Mouse (Mus musculus): ENCODE results near the gene Ifitm6.
"Not testable (repeated sequence)": the region's sequence is repeated elsewhere in the genome, so short reads cannot be mapped to it uniquely, and the experiment has no call there.

The Ifitm6 gene

GRCm38 (mm10) chr7:140971479-140972171 is 46.1 kb downstream of the Ifitm6 start:
- DNase-seq (ENCODE audit: low read depth, low spot score), result no peak

- no peak for DNase-seq (ENCODE audit: low read depth, low spot score)
Measured at GRCm38 (mm10) chr7:140970931-140971330, 46.8 kb downstream of the Ifitm6 start.

- DNase-seq (ENCODE audit: low read depth, low spot score), result not testable (repeated sequence)
Measured at GRCm38 (mm10) chr7:140968710-140969109, 49.0 kb downstream of the Ifitm6 start.

- no peak for DNase-seq (ENCODE audit: low read depth, low spot score)
Measured at GRCm38 (mm10) chr7:140967862-140968591, 49.7 kb downstream of the Ifitm6 start.

GRCm38 (mm10) chr7:140966921-140967320 is 50.8 kb downstream of the Ifitm6 start, which contains the start of gene Ifitm1:
TSS of gene Ifitm1 (plus strand) at chr7:140967221.
- no peak for DNase-seq (ENCODE audit: low read depth, low spot score)
